Mouse (Mus musculus): Measurements from ENCODE around the gene Grem2. TPM values are rescaled to one million over a fixed set of nuclear protein-coding genes. Genes with fewer than 3 reads are reported as not detected.

Gene Grem2
- polyA plus RNA-seq (2014; fragmentation: Nextera tagmentation; extraction: Ambion mirVana): 1.8 and 2.6 TPM in 2 replicates

GRCm38 (mm10) chr1:174921298-174921955 is at the start of gene Grem2:
TSS of gene Grem2 (minus strand) at chr1:174921819.
- 4% methylated on average over 30 of the region's 30 CpGs for WGBS
- ATAC-seq (ENCODE audit: low FRiP score): peak; percentile 95
- no peaks in the 10 kb centered on the region for H3K36me3 ChIP-seq (replicated peaks; ENCODE audit: control insufficient read depth, insufficient read depth)

GRCm38 (mm10) chr1:174959837-174960236 is 38.2 kb upstream of the Grem2 start:
- H3K27me3 ChIP-seq (ENCODE audit: control insufficient read depth, insufficient read depth, low read length): no peaks in the 10 kb centered on the region
- H3K4me3 ChIP-seq (replicated peaks; ENCODE audit: low read length): no peak overlapping the region
- no peak overlapping the region for H3K4me2 ChIP-seq (replicated peaks)
- ATAC-seq (ENCODE audit: low FRiP score): no peak
- no peaks in the 10 kb centered on the region for H3K36me3 ChIP-seq (replicated peaks; ENCODE audit: control insufficient read depth, insufficient read depth)
- WGBS: 98% methylated on average over 3 of the region's 3 CpGs
- no peak for DNase-seq (ENCODE audit: low spot score)
- H3K27ac ChIP-seq: no peak overlapping the region
- H3K9me3 ChIP-seq (ENCODE audit: control insufficient read depth, low read length): no peaks in the 10 kb centered on the region
- no peaks in the 10 kb centered on the region for H3K4me1 ChIP-seq (replicated peaks; ENCODE audit: control insufficient read depth, insufficient read depth, low read length)
- no peak overlapping the region for H3K9ac ChIP-seq

More at GRCm38 (mm10) chr1:174921298-174921955, at the start of gene Grem2:
- 0 out of 2 replicates have a peak, but pooled peaks cover 5% of the 10 kb centered on the region for H3K4me1 ChIP-seq (replicated peaks; ENCODE audit: control insufficient read depth, insufficient read depth, low read length)
- H3K27ac ChIP-seq: peak within 1 kb of the TSS; percentile 56
- H3K27me3 ChIP-seq (ENCODE audit: control insufficient read depth, insufficient read depth, low read length): no peaks in the 10 kb centered on the region
- H3K9me3 ChIP-seq (ENCODE audit: control insufficient read depth, low read length): no peaks in the 10 kb centered on the region
- H3K4me3 ChIP-seq (replicated peaks; ENCODE audit: low read length): peak within 1 kb of the TSS; percentile 42
- H3K9ac ChIP-seq: peak within 1 kb of the TSS; percentile 67
- peak; percentile 64 for DNase-seq (ENCODE audit: low spot score)
- peak within 1 kb of the TSS; percentile 55 for H3K4me2 ChIP-seq (replicated peaks)

GRCm38 (mm10) chr1:174931003-174931619 is 9.5 kb upstream of the Grem2 start:
- Histone ChIP-seq H3K9ac (no peak overlapping the region), H3K27ac (no peak overlapping the region), H3K4me3 (replicated peaks; ENCODE audit: low read length) (no peak overlapping the region), H3K4me2 (replicated peaks) (no peak overlapping the region), H3K4me1 (replicated peaks; ENCODE audit: control insufficient read depth, insufficient read depth, low read length) (no peaks in the 10 kb centered on the region), H3K27me3 (ENCODE audit: control insufficient read depth, insufficient read depth, low read length) (no peaks in the 10 kb centered on the region), H3K9me3 (ENCODE audit: control insufficient read depth, low read length) (no peaks in the 10 kb centered on the region), H3K36me3 (replicated peaks; ENCODE audit: control insufficient read depth, insufficient read depth) (no peaks in the 10 kb centered on the region)
- ATAC-seq (ENCODE audit: low FRiP score) (peak; percentile 46; the same call in 1 of the 2 replicates), DNase-seq (ENCODE audit: low spot score) (no peak)
- 26% methylated on average over 3 of the region's 3 CpGs for WGBS

- no peaks in the 10 kb centered on the region for H3K4me1 ChIP-seq (replicated peaks; ENCODE audit: control insufficient read depth, insufficient read depth, low read length)
- H3K36me3 ChIP-seq (replicated peaks; ENCODE audit: control insufficient read depth, insufficient read depth): no peaks in the 10 kb centered on the region
- no peaks in the 10 kb centered on the region for H3K9me3 ChIP-seq (ENCODE audit: control insufficient read depth, low read length)
- no peak overlapping the region for H3K4me2 ChIP-seq (replicated peaks)
- no peaks in the 10 kb centered on the region for H3K27me3 ChIP-seq (ENCODE audit: control insufficient read depth, insufficient read depth, low read length)
- DNase-seq (ENCODE audit: low spot score) (no peak), ATAC-seq (ENCODE audit: low FRiP score) (no peak)
- no peak overlapping the region for H3K4me3 ChIP-seq (replicated peaks; ENCODE audit: low read length)
- WGBS: 63% methylated on average over 7 of the region's 7 CpGs
- H3K27ac ChIP-seq: no peak overlapping the region
- H3K9ac ChIP-seq: no peak overlapping the region
These were observed 8.0 kb upstream of the Grem2 start for GRCm38 (mm10) chr1:174929459-174930181.

GRCm38 (mm10) chr1:174918949-174919348 is 2.7 kb downstream of the Grem2 start:
- DNase-seq (ENCODE audit: low spot score) (no peak), ATAC-seq (ENCODE audit: low FRiP score) (no peak)
- Histone ChIP-seq H3K27me3 (ENCODE audit: control insufficient read depth, insufficient read depth, low read length) (no peaks in the 10 kb centered on the region), H3K4me3 (replicated peaks; ENCODE audit: low read length) (no peak overlapping the region), H3K9ac (no peak overlapping the region), H3K36me3 (replicated peaks; ENCODE audit: control insufficient read depth, insufficient read depth) (no peaks in the 10 kb centered on the region), H3K4me1 (replicated peaks; ENCODE audit: control insufficient read depth, insufficient read depth, low read length) (0 out of 2 replicates have a peak, but pooled peaks cover 5% of the 10 kb centered on the region), H3K4me2 (replicated peaks) (no peak overlapping the region), H3K27ac (no peak overlapping the region), H3K9me3 (ENCODE audit: control insufficient read depth, low read length) (no peaks in the 10 kb centered on the region)
- 84% methylated on average over 4 of the region's 4 CpGs for WGBS

- ATAC-seq (ENCODE audit: low FRiP score) (no peak), DNase-seq (ENCODE audit: low spot score) (no peak)
- H3K27ac ChIP-seq: no peak overlapping the region
- no peak overlapping the region for H3K4me3 ChIP-seq (replicated peaks; ENCODE audit: low read length)
- 85% methylated on average over 5 of the region's 5 CpGs for WGBS
- H3K36me3 ChIP-seq (replicated peaks; ENCODE audit: control insufficient read depth, insufficient read depth): no peaks in the 10 kb centered on the region
- H3K9ac ChIP-seq: no peak overlapping the region
- H3K4me1 ChIP-seq (replicated peaks; ENCODE audit: control insufficient read depth, insufficient read depth, low read length): 0 out of 2 replicates have a peak, but pooled peaks cover 5% of the 10 kb centered on the region
- H3K27me3 ChIP-seq (ENCODE audit: control insufficient read depth, insufficient read depth, low read length): no peaks in the 10 kb centered on the region
- H3K9me3 ChIP-seq (ENCODE audit: control insufficient read depth, low read length): no peaks in the 10 kb centered on the region
- H3K4me2 ChIP-seq (replicated peaks): no peak overlapping the region
These were observed 3.3 kb downstream of the Grem2 start for GRCm38 (mm10) chr1:174918236-174918870.

GRCm38 (mm10) chr1:174909834-174910233 is 11.8 kb downstream of the Grem2 start:
- Histone ChIP-seq H3K9ac (no peak overlapping the region), H3K4me3 (replicated peaks; ENCODE audit: low read length) (no peak overlapping the region), H3K27ac (no peak overlapping the region), H3K9me3 (ENCODE audit: control insufficient read depth, low read length) (no peaks in the 10 kb centered on the region), H3K4me1 (replicated peaks; ENCODE audit: control insufficient read depth, insufficient read depth, low read length) (no peaks in the 10 kb centered on the region), H3K4me2 (replicated peaks) (no peak overlapping the region), H3K36me3 (replicated peaks; ENCODE audit: control insufficient read depth, insufficient read depth) (no peaks in the 10 kb centered on the region), H3K27me3 (ENCODE audit: control insufficient read depth, insufficient read depth, low read length) (no peaks in the 10 kb centered on the region)
- no peak for DNase-seq (ENCODE audit: low spot score)
- 83% methylated on average over 3 of the region's 3 CpGs for WGBS
- ATAC-seq (ENCODE audit: low FRiP score): no peak

- no peak overlapping the region for H3K27ac ChIP-seq
- ATAC-seq (ENCODE audit: low FRiP score): no peak
- no peaks in the 10 kb centered on the region for H3K4me1 ChIP-seq (replicated peaks; ENCODE audit: control insufficient read depth, insufficient read depth, low read length)
- no peaks in the 10 kb centered on the region for H3K9me3 ChIP-seq (ENCODE audit: control insufficient read depth, low read length)
- DNase-seq (ENCODE audit: low spot score): no peak
- no peaks in the 10 kb centered on the region for H3K27me3 ChIP-seq (ENCODE audit: control insufficient read depth, insufficient read depth, low read length)
- WGBS: 95% methylated on average over 5 of the region's 5 CpGs
- no peaks in the 10 kb centered on the region for H3K36me3 ChIP-seq (replicated peaks; ENCODE audit: control insufficient read depth, insufficient read depth)
- no peak overlapping the region for H3K9ac ChIP-seq
- no peak overlapping the region for H3K4me2 ChIP-seq (replicated peaks)
- H3K4me3 ChIP-seq (replicated peaks; ENCODE audit: low read length): no peak overlapping the region
These were observed 13.4 kb downstream of the Grem2 start for GRCm38 (mm10) chr1:174908232-174908631.

GRCm38 (mm10) chr1:174907637-174908036 is 14.0 kb downstream of the Grem2 start:
- 90% methylated on average over 5 of the region's 5 CpGs for WGBS
- H3K4me3 ChIP-seq (replicated peaks; ENCODE audit: low read length): no peak overlapping the region
- no peak overlapping the region for H3K27ac ChIP-seq
- DNase-seq (ENCODE audit: low spot score) (no peak), ATAC-seq (ENCODE audit: low FRiP score) (no peak)
- no peak overlapping the region for H3K9ac ChIP-seq
- no peaks in the 10 kb centered on the region for H3K4me1 ChIP-seq (replicated peaks; ENCODE audit: control insufficient read depth, insufficient read depth, low read length)
- no peaks in the 10 kb centered on the region for H3K9me3 ChIP-seq (ENCODE audit: control insufficient read depth, low read length)
- H3K4me2 ChIP-seq (replicated peaks): no peak overlapping the region
- no peaks in the 10 kb centered on the region for H3K27me3 ChIP-seq (ENCODE audit: control insufficient read depth, insufficient read depth, low read length)
- H3K36me3 ChIP-seq (replicated peaks; ENCODE audit: control insufficient read depth, insufficient read depth): no peaks in the 10 kb centered on the region

Measured in hindbrain, embryonic 14.5 days (tissue).